Mouse (Mus musculus): ENCODE results near the gene Mrps7. TPM values are rescaled to one million over a fixed set of nuclear protein-coding genes. Genes with fewer than 3 reads are reported as not detected.

Mrps7 gene
- polyA plus RNA-seq, 1 experiment from 2014 or later, result 95.3 TPM

Other genes starting within 250 kb of the Mrps7 start
- 22.3 and 26.0 TPM in 2 replicates for gene Hid1, start 236.2 kb upstream of the Mrps7 start, polyA plus RNA-seq (2014; fragmentation: Nextera tagmentation; extraction: Ambion mirVana)
- gene Cdr2l, start 222.0 kb upstream of the Mrps7 start, polyA plus RNA-seq (2014; fragmentation: Nextera tagmentation; extraction: Ambion mirVana), result 29.0 and 29.7 TPM in 2 replicates
- 253 and 265 TPM in 2 replicates for gene Mrpl58, start 200.2 kb upstream of the Mrps7 start, polyA plus RNA-seq (2014; fragmentation: Nextera tagmentation; extraction: Ambion mirVana)
- 814 TPM in 2 replicates for gene Atp5h, start 184.0 kb upstream of the Mrps7 start, polyA plus RNA-seq (2014; fragmentation: Nextera tagmentation; extraction: Ambion mirVana)
- gene Kctd2, start 183.8 kb upstream of the Mrps7 start, polyA plus RNA-seq (2014; fragmentation: Nextera tagmentation; extraction: Ambion mirVana), result 24.5 and 27.1 TPM in 2 replicates
- gene Trim80, start 163.4 kb upstream of the Mrps7 start, polyA plus RNA-seq (2014; fragmentation: Nextera tagmentation; extraction: Ambion mirVana), result 0.16 and 0.23 TPM in 2 replicates
- gene Slc16a5, start 141.5 kb upstream of the Mrps7 start, polyA plus RNA-seq (2014; fragmentation: Nextera tagmentation; extraction: Ambion mirVana), result 0.16 and 0.24 TPM in 2 replicates
- 8.9 and 9.7 TPM in 2 replicates for gene Armc7, start 128.3 kb upstream of the Mrps7 start, polyA plus RNA-seq (2014; fragmentation: Nextera tagmentation; extraction: Ambion mirVana)
- 72.6 and 78.5 TPM in 2 replicates for gene Nt5c, start 112.1 kb upstream of the Mrps7 start, polyA plus RNA-seq (2014; fragmentation: Nextera tagmentation; extraction: Ambion mirVana)
- gene Jpt1, start 89.5 kb upstream of the Mrps7 start, polyA plus RNA-seq (2014; fragmentation: Nextera tagmentation; extraction: Ambion mirVana), result 961 and 989 TPM in 2 replicates
- gene Sumo2, start 67.6 kb upstream of the Mrps7 start, polyA plus RNA-seq (2014; fragmentation: Nextera tagmentation; extraction: Ambion mirVana), result 1,384 and 1,509 TPM in 2 replicates
- 236 and 245 TPM in 2 replicates for gene Nup85, start 39.5 kb upstream of the Mrps7 start, polyA plus RNA-seq (2014; fragmentation: Nextera tagmentation; extraction: Ambion mirVana)
- gene Gga3, start 126 bp downstream of the Mrps7 start, polyA plus RNA-seq (2014; fragmentation: Nextera tagmentation; extraction: Ambion mirVana), result 36.5 and 37.1 TPM in 2 replicates
- gene Mif4gd, start 9.0 kb downstream of the Mrps7 start, polyA plus RNA-seq (2014; fragmentation: Nextera tagmentation; extraction: Ambion mirVana), result 19.2 and 22.6 TPM in 2 replicates
- gene Slc25a19, start 24.4 kb downstream of the Mrps7 start, polyA plus RNA-seq (2014; fragmentation: Nextera tagmentation; extraction: Ambion mirVana), result 26.4 and 27.7 TPM in 2 replicates
- gene Grb2, start 104.7 kb downstream of the Mrps7 start, polyA plus RNA-seq (2014; fragmentation: Nextera tagmentation; extraction: Ambion mirVana), result 63.0 and 71.4 TPM in 2 replicates
- 25.9 and 28.9 TPM in 2 replicates for gene Tmem94, start 161.5 kb downstream of the Mrps7 start, polyA plus RNA-seq (2014; fragmentation: Nextera tagmentation; extraction: Ambion mirVana)
- gene Caskin2, start 209.7 kb downstream of the Mrps7 start, polyA plus RNA-seq (2014; fragmentation: Nextera tagmentation; extraction: Ambion mirVana), result 20.4 and 21.2 TPM in 2 replicates
- 29.4 and 33.4 TPM in 2 replicates for gene Tsen54, start 210.8 kb downstream of the Mrps7 start, polyA plus RNA-seq (2014; fragmentation: Nextera tagmentation; extraction: Ambion mirVana)
- gene Llgl2, start 220.1 kb downstream of the Mrps7 start, polyA plus RNA-seq (2014; fragmentation: Nextera tagmentation; extraction: Ambion mirVana), result 3.9 and 5.5 TPM in 2 replicates